Mouse (Mus musculus) liver, embryonic 12.5 days (tissue): Measurements from ENCODE around the gene Opn1sw. TPM values are rescaled to one million over a fixed set of nuclear protein-coding genes. Genes with fewer than 3 reads are reported as not detected.
A peak's percentile ranks its signal among the peaks of the same experiment; 100 is the strongest.

ENCODE experiments used
- ATAC-seq: fragments of 200-750 bp; cut with Nextera tagmentation; 2 replicates; pipeline ENCODE4 v1.8.0; 2017; ENCODE audit warnings: moderate number of reproducible peaks, mild to moderate bottlenecking, moderate library complexity
- H3K27ac ChIP-seq: fragments of 300-500 bp; sonication (generic); 2 replicates; pipeline ENCODE4 v1.5.1; 2016; ENCODE audit warnings: mild to moderate bottlenecking
- H3K27me3 ChIP-seq: fragments of 300-500 bp; sonication (generic); replicated peaks from 2 replicates; pipeline ENCODE4 v1.6.1; 2016; ENCODE audit warnings: mild to moderate bottlenecking, moderate library complexity
- H3K36me3 ChIP-seq: fragments of 300-500 bp; sonication (generic); 2 replicates; pipeline ENCODE4 v1.6.1; 2016; ENCODE audit warnings: mild to moderate bottlenecking, moderate library complexity
- H3K4me1 ChIP-seq: fragments of 300-500 bp; sonication (generic); 2 replicates; pipeline ENCODE4 v1.6.1; 2016
- H3K4me2 ChIP-seq: fragments of 300-500 bp; sonication (generic); 2 replicates; pipeline ENCODE4 v1.6.1; 2016; ENCODE audit warnings: mild to moderate bottlenecking, moderate library complexity
- H3K4me3 ChIP-seq: fragments of 300-500 bp; sonication (generic); 2 replicates; pipeline ENCODE4 v1.5.1; 2016; ENCODE audit warnings: mild to moderate bottlenecking, moderate library complexity
- H3K9ac ChIP-seq: fragments of 300-500 bp; sonication (generic); 2 replicates; pipeline ENCODE4 v1.6.1; 2016; ENCODE audit warnings: mild to moderate bottlenecking, moderate library complexity
- H3K9me3 ChIP-seq: fragments of 300-500 bp; sonication (generic); replicated peaks from 2 replicates; pipeline ENCODE4 v1.6.1; 2016; ENCODE audit warnings: mild to moderate bottlenecking, moderate library complexity
- WGBS: fragments of 180-500 bp; shearing (Covaris S2); methylation state at CpG from one replicate; pipeline ENCODE4 v1.1.7; 2016; ENCODE audit not compliant: insufficient replicate concordance; 5-methylcytosine and 5-hydroxymethylcytosine counted together
- polyA plus RNA-seq: library from polyadenylated mRNA; unstranded; fragments of >200 nt; fragmentation: Nextera tagmentation; extraction: Ambion mirVana; gene quantifications from 2 replicates; pipeline ENCODE4 v1.2.1, GENCODE M21; 2016

The Opn1sw gene
- polyA plus RNA-seq, 1 experiment from 2014 or later, result 0.08 TPM

- Histone ChIP-seq H3K4me3 (no peak overlapping the region), H3K36me3 (no peaks in the 10 kb centered on the region), H3K4me2 (no peak overlapping the region), H3K4me1 (no peaks in the 10 kb centered on the region), H3K27me3 (peaks cover 46% of the 10 kb centered on the region), H3K9me3 (no peaks in the 10 kb centered on the region), H3K27ac (no peak overlapping the region), H3K9ac (no peak overlapping the region)
- WGBS, result 47% methylated on average over 4 of the region's 4 CpGs
- no peak for ATAC-seq
Measured at GRCm38 (mm10) chr6:29428171-29428570, 39.9 kb upstream of the Opn1sw start.

GRCm38 (mm10) chr6:29426331-29426730 is 38.1 kb upstream of the Opn1sw start:
- Histone ChIP-seq H3K27me3 (peaks cover 35% of the 10 kb centered on the region), H3K4me3 (no peak overlapping the region), H3K27ac (no peak overlapping the region), H3K36me3 (no peaks in the 10 kb centered on the region), H3K9ac (no peak overlapping the region), H3K9me3 (no peaks in the 10 kb centered on the region), H3K4me2 (no peak overlapping the region), H3K4me1 (no peaks in the 10 kb centered on the region)
- WGBS, result 69% methylated on average over 6 of the region's 6 CpGs
- no peak for ATAC-seq

DNA sequence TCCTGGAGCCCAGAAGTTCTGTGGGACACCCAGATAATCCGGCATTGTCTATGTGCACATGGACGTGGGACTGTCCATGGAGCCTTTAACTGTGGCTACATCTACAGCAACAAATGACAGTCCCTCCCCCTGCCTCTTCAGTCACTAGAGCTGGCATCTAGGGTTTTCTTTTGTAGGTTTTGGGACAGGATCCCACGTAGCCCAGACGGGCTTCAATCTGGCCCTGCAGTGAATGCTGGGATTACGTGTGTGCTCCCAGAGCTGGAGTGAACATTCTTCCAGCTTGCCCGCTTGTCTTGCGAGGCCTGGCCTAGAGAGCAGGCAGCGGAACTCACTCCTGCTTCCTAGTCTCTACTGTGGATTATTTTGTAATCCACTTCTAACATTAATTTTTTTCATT is 36.9 kb upstream of the Opn1sw start:
- Histone ChIP-seq H3K4me3 (no peak overlapping the region), H3K27me3 (peaks cover 24% of the 10 kb centered on the region; the same call in 1 of the 2 replicates), H3K9ac (no peak overlapping the region), H3K27ac (no peak overlapping the region), H3K4me1 (no peaks in the 10 kb centered on the region), H3K4me2 (no peak overlapping the region), H3K36me3 (no peaks in the 10 kb centered on the region), H3K9me3 (no peaks in the 10 kb centered on the region)
- 70% methylated on average over 8 of the region's 8 CpGs for WGBS
- ATAC-seq, result no peak

DNA sequence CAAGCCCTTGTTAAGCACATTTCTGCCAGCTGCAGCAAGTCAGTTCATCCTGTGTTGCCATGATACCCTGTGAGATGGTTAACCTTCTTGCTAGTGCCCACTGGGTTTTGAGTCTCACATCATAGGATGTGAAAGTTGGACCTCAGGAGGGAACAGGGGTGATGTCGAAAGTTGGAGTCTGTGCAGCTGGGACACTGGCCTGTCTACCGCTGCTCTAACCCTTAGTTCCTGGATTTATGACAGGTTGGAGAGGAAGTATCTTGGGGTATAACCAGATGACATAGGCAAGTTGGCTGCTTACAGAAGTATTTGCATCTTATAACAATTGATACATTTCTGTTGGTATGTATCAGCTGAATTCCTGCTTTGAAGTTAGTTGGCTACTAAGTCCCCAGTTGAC is 32.3 kb upstream of the Opn1sw start:
- Histone ChIP-seq H3K27me3 (peaks cover 31% of the 10 kb centered on the region), H3K9me3 (no peaks in the 10 kb centered on the region), H3K27ac (no peak overlapping the region), H3K4me2 (no peak overlapping the region), H3K36me3 (no peaks in the 10 kb centered on the region), H3K4me3 (no peak overlapping the region), H3K4me1 (no peaks in the 10 kb centered on the region), H3K9ac (no peak overlapping the region)
- 51% methylated on average over 2 of the region's 2 CpGs for WGBS
- ATAC-seq, result no peak

GRCm38 (mm10) chr6:29415446-29415845 is 27.2 kb upstream of the Opn1sw start:
- no peak overlapping the region for H3K9ac ChIP-seq
- 49% methylated on average over 9 of the region's 9 CpGs for WGBS
- no peaks in the 10 kb centered on the region for H3K36me3 ChIP-seq

DNA sequence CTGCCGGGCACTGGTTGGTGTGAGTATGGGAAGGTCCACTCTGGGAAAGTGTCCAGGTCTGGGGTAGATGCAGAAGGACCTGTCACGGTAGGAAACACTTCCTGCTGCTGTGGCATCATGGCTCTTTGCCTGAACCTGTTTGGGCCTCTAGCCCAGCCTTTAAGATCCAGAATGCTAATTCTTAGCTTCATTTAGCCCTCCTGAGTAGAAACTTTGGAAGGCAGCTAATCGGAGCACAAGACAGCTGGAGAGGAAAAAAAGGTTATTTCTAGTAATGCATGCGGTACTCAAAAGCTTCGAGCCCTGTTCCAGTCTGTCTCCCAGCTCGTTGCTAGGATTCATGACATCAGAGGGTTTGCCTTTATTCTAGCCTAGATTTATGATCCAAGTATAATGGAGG is 18.1 kb upstream of the Opn1sw start:
- Histone ChIP-seq H3K27ac (no peak overlapping the region), H3K4me3 (no peak overlapping the region), H3K9me3 (no peaks in the 10 kb centered on the region), H3K27me3 (peaks cover 35% of the 10 kb centered on the region), H3K4me1 (0 out of 2 replicates have a peak, but pooled peaks cover 3% of the 10 kb centered on the region), H3K36me3 (no peaks in the 10 kb centered on the region), H3K9ac (no peak overlapping the region), H3K4me2 (no peak overlapping the region)
- 71% methylated on average over 6 of the region's 6 CpGs for WGBS
- ATAC-seq, result no peak

More at GRCm38 (mm10) chr6:29415446-29415845, 27.2 kb upstream of the Opn1sw start:
- Histone ChIP-seq H3K9me3 (no peaks in the 10 kb centered on the region), H3K27ac (no peak overlapping the region), H3K4me2 (no peak overlapping the region), H3K4me1 (no peaks in the 10 kb centered on the region), H3K27me3 (peaks cover 34% of the 10 kb centered on the region), H3K4me3 (no peak overlapping the region)
- ATAC-seq, result no peak

DNA sequence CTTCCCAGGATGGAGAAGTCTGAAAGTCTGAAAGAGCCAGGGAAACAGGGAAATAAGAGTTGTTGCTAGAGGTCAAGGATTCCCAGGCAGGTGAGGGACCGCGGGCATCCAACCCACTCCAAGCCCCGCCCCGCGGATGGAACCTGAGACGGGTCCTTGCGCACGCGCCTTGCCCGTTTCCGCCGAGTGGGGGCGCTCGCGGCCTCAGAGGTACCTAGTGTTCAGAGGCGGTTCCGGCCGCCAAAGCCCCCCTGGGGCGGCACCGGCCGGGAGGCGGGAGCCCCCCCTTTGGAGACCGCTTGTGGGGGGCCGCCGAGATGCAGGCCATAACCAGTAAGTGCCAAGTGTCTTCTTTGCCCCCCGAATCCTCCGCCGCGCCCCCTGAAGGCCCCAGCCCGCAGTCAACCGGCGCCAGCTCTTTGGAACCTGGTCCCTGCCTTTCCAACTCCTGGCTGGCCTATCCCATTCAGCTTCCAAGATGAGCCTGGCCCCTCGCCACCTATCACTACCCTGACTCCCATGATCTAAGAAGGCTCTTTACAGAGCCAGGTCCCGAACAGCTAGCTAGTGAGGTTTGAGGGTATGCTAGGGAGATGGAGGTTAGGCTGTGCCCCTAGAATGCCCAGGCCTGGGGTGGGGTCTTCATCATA is 14.6 kb upstream of the Opn1sw start:
- no peaks in the 10 kb centered on the region for H3K9me3 ChIP-seq
- peak overlapping the region; percentile 35 for H3K4me2 ChIP-seq
- no peak for ATAC-seq
- WGBS, result 11% methylated on average over 29 of the region's 34 CpGs
- H3K36me3 ChIP-seq, result no peaks in the 10 kb centered on the region
- H3K4me3 ChIP-seq, result no peak overlapping the region
- 0 out of 2 replicates have a peak, but pooled peaks cover 3% of the 10 kb centered on the region for H3K4me1 ChIP-seq
- no peak overlapping the region for H3K27ac ChIP-seq
- peaks cover 67% of the 10 kb centered on the region for H3K27me3 ChIP-seq
- no peak overlapping the region for H3K9ac ChIP-seq

DNA sequence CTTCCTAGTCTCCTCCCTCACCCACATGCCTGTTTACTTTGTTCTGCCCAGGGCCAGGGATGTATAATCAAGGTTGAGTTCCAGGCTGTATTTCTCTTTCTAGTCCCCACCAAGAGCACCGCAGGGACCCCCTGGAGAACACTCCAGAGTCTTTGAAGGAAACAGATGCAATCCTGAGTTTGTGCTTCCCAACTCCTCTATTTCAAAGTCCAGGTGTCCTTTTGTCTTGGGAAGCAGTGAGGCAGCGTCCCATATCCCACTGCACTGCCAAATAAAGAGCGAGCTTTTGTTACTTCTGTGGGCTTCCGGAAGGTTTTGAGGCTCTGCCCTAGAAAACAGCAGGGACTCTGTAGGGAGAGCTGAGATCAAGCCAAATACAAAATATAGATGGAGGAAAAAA is 11.6 kb upstream of the Opn1sw start:
- Histone ChIP-seq H3K4me1 (peaks cover 18% of the 10 kb centered on the region), H3K27me3 (peaks cover 97% of the 10 kb centered on the region), H3K9ac (no peak overlapping the region), H3K9me3 (no peaks in the 10 kb centered on the region), H3K4me3 (no peak overlapping the region), H3K36me3 (no peaks in the 10 kb centered on the region), H3K4me2 (no peak overlapping the region), H3K27ac (no peak overlapping the region)
- WGBS, result 74% methylated on average over 4 of the region's 4 CpGs
- no peak for ATAC-seq

- no peak overlapping the region for H3K27ac ChIP-seq
- ATAC-seq, result no peak
- H3K9me3 ChIP-seq, result no peaks in the 10 kb centered on the region
- no peak overlapping the region for H3K4me3 ChIP-seq
- H3K4me2 ChIP-seq, result no peak overlapping the region
- H3K4me1 ChIP-seq, result peaks cover 15% of the 10 kb centered on the region
- no peaks in the 10 kb centered on the region for H3K36me3 ChIP-seq
- WGBS, result 22% methylated on average over 6 of the region's 6 CpGs
- no peak overlapping the region for H3K9ac ChIP-seq
- peaks cover 95% of the 10 kb centered on the region for H3K27me3 ChIP-seq
Measured at GRCm38 (mm10) chr6:29397575-29397974, 9.3 kb upstream of the Opn1sw start.

DNA sequence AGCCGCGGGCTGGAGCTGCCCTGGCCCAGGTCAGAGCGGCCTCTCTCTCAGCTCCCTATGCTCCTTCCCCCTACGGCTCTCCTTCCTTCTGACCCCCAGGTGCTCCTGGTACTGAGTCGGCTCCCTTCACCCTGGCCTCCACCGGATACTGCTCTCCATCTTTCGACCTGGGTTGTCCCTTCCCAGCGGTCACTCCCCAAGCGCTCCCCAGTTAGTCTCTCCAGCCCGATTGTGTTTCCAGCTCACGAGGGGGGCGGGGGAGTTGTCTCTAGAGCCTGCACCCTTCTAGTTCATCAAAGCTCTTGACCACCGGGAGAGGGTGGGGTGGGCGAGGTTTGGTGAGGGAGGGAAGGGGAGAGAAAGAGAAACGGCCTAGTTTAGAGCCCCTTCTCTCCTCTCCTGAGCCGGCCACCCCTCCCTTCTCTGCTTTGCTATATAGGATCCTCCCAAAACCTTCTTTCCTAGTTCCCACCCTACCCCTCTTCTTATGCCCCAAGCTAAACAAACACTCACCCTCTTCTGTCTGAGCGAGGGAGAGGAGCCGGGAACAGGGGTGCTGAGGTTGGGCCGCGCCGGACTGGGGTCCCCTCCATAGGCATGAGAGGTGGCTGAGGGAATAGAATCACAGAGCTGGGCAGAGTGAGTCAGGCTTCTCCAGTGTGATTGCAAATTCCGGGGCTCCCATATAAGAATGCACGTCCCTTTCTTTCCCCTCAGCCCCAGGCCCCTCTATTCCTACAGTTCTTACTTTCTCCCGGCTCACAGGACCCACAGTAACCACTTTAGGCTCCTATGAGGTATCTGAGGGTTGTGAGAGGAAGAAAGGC is 8.7 kb upstream of the Opn1sw start:
- 0 out of 2 replicates have a peak, but pooled peaks have one; percentile 14 for ATAC-seq

DNA sequence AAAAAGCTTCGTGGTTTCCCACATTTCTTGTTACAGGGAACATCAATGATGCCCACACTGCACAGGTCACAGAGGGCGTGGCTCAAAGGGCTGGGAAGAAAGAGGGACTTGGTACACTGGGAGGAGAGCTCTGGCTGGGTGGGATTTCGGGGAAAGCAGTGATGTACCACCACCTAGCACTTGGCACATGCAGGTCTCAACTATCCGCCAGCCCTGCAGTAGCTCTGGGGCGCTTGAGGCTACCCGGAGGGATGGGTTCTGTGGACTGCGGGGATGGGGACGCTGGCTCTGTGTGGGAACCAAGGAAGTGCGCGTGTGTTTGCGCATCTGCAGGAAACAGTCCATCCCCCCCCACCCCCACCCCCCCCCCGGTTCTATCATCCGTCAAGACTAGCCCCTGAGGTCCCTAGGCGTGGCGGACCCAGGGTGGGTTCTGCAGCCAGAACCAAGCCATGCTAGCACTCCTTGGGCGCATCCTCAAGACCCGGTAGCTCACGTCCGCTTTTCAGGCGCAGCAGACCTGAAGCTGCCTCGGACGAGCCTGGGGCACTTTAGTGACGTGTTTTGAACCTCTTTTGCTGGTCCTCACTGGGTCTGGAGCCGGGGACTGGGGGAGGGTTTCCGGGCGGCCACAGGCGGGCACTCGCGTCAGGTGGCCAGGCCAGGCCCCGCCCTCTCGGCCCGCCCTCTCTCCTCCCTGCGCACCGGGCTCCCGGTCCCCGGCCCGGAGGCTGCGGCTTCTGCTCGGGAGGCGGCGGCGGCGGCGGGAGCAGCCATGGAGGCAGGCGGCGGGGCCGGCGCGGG is 7.8 kb upstream of the Opn1sw start, which contains the start of gene Ccdc136:
Gene Ccdc136 (plus strand): TSS at position 400 of the 804 bp plus-strand sequence.
- peak within 1 kb of the TSS; percentile 75 for H3K4me2 ChIP-seq
- WGBS, result 2% methylated on average over 47 of the region's 49 CpGs
- H3K4me3 ChIP-seq, result peak within 1 kb of the TSS; percentile 57
- ATAC-seq, result peak; percentile 74
- no peak within 1 kb of the TSS for H3K27ac ChIP-seq
- peaks cover 15% of the 10 kb centered on the region for H3K4me1 ChIP-seq
- H3K9me3 ChIP-seq, result no peaks in the 10 kb centered on the region
- peak within 1 kb of the TSS; percentile 35; the same call in 1 of the 2 replicates for H3K9ac ChIP-seq
- H3K36me3 ChIP-seq, result no peaks in the 10 kb centered on the region
- H3K27me3 ChIP-seq, result peaks cover 90% of the 10 kb centered on the region

More for the DNA sequence above, 8.7 kb upstream of the Opn1sw start:
- peaks cover 95% of the 10 kb centered on the region for H3K27me3 ChIP-seq
- H3K9ac ChIP-seq, result peak overlapping the region; percentile 35; the same call in 1 of the 2 replicates
- no peaks in the 10 kb centered on the region for H3K9me3 ChIP-seq
- peaks cover 15% of the 10 kb centered on the region for H3K4me1 ChIP-seq
- no peaks in the 10 kb centered on the region for H3K36me3 ChIP-seq
- 9% methylated on average over 24 of the region's 24 CpGs for WGBS
- H3K27ac ChIP-seq, result no peak overlapping the region
- H3K4me3 ChIP-seq, result peak overlapping the region; percentile 57
- H3K4me2 ChIP-seq, result peak overlapping the region; percentile 75
